Mouse (Mus musculus) ES-E14 (cell line): ENCODE data around the gene Fastkd3.

Source experiments
- CHD2 ChIP-seq: IDR thresholded peaks from 2 replicates; pipeline ENCODE4 v1.6.1; 2014; ENCODE audit warnings: mild to moderate bottlenecking, low read depth, low read length, inconsistent platforms
- MAFK ChIP-seq: IDR thresholded peaks from 2 replicates; pipeline ENCODE4 v1.6.1; 2014; ENCODE audit warnings: mild to moderate bottlenecking, low read depth, low read length, inconsistent platforms; ENCODE audit not compliant: insufficient read depth

DNA sequence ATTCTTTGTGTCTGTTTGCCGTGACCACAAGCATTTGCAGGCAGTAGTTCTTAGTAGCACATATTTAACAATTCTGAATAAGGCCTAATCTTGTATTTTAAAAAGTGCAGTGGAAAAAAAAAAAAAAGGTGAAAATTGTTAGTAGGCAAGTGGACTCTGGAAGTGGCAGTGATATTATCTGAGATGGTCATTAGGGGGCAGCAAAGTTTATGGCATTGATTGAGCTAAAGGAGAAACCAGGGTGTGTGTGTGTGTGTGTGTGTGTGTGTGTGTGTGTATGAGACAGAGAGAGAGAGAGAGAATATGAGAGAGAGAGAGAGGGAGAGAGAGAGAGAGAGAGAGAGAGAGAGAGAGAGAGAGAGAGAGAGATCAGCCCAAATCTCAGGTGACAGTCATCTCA, 11.8 kb downstream of the Fastkd3 start:
- TF ChIP-seq MAFK, result no peak
- TF ChIP-seq CHD2, result no peak
